Mouse (Mus musculus) frontal cortex, postnatal 10 days (tissue): Measurements from ENCODE around the gene D8Ertd738e.

Source experiments
- DNase-seq, 2 experiments: peaks; one replicate each; pipeline ENCODE4 v3.0.0; 2022; ENCODE audit warnings: low spot score in 2 of 2, mixed read lengths in 1 of 2

Gene D8Ertd738e

DNA sequence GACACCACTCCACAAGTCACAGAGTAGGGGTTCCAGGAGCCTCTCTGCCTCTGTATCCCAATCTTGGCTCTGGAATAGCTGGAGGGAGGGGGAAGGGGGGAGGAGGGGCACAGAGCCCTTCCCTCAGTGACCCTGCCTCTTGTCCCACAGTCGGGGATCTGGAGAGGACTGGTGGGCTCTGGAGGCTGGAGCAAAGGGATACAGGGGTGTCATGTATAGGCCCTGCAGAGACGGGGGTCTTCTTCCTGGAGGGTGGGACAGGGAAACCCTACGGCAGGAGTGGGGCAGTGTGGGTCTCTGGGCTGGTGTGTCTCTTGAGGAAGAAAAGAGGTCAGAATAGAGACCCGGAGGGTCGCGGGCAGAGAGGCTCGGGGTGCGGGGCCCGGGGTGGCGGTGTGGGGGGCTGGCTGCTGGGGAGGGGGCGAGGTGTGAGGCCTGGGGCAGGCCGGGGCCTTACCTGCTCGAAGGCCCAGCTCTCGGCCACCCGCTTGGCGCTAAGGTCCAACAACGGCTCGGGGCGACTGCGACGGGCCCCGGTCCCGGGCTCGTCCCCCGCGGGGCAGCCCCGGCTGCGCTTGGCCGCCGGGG lies 13.0 kb downstream of the D8Ertd738e start:
- peak in 1 of 2 experiments; percentile 25 for DNase-seq

DNA sequence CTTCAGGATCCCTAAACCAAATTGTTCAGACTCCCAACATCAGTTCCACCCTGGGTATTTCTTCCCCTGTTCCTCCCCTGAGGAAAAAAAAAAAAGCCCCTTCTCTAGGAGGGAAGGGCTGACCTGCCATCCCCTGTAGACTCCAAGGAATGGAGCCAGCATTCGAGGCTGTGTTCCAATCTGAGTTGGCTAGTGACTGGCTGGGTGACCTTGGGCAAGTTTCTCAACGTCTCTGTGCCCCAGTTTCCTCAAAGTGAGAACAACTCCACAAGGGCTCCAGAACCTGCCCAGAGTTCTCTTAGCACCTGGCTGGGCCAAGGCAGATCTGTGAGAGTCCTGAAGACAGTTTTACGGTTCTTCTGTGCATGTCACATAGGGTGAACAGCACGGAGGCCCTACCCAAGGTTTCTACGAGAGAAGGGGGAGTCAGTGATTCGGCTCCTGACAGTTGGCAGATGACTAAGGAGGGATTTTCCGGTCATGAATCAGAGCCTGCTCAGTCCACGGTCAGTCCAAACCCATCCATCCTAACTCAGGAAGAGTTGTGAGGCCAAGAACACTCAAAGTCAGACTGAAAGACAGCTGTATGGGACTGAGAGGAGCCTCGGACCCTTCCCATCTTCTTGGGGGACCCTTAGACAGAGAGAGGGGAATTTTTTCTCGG lies 13.6 kb downstream of the D8Ertd738e start:
- DNase-seq: no peak

DNA sequence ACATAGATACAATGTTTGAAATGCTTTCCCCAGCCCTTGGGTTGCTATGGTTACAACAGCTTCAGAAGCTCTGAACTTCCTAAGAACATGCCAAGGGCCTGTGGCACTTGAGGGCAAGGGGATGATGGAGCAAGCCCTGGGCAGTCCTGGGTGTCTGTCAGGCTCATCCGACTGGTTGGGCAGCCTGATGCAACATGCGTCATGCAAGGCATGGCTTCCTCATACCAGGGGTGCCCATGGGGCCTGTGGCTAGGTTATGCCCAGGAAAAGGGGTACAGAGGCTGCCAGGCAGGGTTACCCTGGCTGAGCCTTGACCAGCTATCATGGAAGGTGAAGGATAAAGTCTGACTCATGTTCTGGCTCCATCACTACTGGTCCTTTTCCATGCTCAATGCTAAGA lies 16.5 kb downstream of the D8Ertd738e start:
- no peak for DNase-seq

DNA sequence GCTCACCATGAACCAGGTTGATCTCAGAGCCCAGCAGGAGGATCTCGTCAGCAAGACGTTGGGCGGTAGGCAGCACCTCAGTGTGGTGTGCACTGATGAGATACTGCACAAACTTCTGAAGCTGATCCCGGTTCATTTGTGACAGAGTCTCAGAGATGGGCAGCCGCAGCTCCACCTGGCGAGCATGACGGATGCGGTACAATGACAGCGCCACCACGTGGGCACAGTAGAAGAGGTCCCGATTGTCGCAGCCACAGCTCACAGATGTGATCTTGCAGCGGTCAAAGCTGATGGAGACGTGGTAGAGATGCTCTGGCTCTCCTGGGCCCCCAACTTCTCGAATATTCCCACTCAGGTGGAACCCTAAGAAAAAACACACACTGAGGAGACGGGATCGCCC lies 18.8 kb downstream of the D8Ertd738e start:
- DNase-seq: no peak

DNA sequence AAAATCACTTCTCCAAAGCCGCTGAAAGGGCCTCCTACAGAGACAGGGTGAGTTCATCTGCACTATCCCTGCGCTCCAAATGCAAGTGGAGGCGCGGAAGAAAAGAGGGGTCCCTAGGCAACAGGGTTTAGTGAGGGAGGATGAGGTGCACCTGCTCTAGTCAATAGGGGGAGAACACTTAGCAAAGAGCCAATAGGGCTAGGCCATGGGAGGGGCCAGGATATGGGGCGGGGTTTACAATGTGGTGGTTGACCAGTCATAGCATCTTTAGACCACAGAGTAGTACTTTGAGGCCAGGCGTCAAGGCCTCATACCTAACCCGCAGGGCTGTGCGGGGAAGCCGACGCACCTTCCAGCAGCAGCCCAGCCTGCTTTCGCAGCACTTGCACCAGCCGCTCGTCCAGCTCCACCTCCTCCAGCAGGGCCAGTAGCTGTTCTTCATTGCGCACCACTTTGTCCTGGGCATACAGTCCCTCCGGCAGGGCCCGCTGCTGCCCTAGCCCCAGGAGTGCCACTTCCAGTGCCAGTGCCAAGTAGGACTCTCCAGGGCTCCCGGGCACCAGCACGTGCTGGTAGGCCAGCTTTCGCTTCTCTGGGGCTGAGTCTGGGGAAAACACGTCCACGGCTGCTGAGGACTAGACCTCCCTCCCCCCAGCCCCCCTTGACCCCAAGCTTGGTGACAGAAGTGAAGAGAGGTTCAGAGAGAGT lies 26.0 kb downstream of the D8Ertd738e start:
- no peak for DNase-seq

DNA sequence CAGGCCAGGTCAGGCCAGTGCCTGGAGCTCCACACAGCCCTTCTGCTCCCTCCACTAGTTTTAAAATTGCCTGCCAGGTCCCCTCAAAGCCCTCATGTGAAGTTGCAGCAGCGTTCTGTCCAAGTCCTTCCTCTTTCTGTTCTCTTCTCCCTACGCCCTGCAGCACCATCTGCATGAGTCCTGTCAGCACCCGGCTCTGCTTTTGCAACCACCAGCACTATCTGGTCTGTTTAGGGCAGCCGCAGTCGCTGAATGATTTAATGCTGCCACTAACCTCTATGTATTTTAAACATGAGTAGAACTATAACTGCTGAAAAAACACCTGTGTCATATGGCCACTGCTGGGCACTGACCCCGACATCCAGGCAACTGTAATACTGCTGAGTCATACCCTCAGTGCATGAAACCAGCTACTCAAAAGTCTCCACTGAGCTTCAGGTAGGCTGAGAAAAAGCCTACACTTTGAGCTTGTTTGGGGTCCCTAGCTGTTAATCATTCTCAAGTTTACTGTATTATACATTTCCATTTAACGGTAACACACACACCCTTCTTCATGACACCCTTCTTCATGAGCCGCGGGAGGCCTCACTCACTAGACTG lies 26.9 kb downstream of the D8Ertd738e start:
- no peak for DNase-seq

DNA sequence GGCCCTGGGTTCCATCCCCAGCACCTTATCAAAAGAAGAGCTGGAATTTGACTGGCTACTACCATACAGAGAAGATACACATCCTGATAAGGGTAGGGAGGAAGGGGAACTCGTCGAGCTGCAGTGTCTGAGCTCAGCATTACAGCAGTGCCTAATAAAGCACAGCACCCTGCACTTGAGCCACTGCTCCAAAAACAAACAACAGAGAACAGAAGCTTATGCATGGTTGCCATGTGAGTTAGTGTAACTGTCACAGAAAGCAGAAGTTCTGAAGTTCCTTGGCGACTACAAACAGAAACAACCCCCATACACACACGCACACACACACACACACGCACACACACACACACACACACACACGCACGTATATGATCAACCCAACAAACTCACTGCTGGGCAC lies 29.4 kb downstream of the D8Ertd738e start:
- no peak for DNase-seq

DNA sequence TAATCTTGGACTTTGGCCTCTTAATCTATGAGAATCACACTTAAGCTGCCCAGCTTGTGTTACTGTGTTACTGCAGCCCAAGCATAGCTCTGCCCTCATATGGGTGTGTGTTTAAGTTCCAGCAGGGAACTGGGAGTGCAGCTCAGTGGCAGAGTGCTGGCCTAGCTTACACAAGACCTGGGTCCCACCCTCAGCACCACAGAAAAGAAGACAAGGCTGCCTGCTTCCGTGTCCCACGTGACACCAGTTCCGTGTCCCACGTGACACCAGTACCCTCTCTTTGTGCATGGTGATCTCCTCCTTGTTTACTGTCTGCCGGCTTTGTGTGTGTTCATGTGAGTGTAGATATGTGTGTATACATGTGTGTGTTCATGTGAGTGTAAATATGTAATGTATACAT lies 31.4 kb downstream of the D8Ertd738e start:
- no peak for DNase-seq

DNA sequence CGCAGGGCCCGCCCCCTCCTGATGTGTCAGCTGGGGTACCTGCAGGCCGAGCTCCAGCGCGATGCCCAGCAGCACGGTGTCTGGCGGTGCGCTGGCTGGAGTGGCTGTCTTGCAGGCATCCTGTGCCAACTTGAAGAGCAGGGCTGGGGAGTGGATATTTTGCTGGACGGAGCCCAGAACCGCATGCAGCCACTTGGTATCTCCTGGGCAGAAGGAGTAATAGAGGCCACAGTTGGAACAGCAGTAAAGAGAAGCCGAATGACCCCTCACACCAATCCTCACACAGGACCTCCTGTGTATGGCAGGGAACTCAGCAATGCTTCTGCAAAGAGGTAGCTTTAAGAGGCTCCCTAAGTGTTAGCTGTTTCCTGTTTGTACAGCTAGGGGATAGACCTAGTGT lies 32.3 kb downstream of the D8Ertd738e start:
- no peak for DNase-seq

DNA sequence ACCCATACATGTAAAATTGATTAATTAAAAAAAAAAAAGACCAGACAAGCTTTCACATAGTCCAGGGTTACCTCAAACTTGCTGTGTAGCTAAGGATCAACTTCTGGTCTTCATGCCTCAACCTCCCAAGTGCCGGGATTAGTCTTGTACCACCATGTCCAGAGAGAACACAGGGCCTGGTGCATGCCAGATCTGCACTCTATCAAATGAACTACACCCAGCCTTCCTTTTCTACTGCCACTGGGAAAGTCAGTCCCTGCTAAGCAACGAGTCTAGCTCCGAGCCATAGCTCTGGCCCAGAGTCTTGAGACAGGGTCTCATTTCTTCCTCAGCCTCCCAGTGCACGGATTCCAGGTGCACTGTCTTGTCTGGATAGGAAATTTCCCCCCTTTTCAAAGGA lies 36.2 kb downstream of the D8Ertd738e start:
- no peak for DNase-seq

DNA sequence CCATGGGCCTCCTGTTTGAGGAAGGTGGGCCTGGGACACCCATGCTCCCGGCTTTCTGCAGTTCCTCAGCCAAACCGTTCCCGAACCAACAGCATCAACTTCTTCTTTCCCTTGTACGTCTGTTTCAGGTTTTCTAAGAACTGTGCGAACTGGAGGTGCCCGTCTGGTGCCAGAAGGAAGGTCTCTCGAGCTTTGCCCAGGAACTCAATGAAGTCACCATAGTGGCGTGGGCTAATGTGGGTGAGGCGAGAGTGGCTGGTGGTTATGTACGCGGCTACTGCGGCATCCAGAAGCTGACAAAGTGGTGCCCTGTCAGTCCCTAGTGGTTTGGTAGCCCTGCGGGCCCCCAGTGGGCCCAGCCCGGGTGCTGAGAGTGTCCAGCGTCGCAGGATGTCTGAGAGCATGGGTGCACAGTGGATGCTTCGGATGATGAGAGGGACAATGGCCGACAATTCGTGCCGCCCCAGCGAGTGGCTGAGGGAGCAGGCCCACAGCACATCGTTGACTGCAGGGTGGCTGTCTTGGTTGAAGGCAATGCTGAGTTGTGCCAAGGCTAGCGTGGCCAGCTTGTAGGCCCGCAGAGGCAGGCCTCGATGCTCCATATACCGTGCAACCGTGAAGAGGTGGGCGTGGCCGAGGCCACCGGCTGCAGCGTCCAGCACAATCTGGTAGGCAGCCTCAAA lies 37.5 kb downstream of the D8Ertd738e start:
- DNase-seq: no peak

DNA sequence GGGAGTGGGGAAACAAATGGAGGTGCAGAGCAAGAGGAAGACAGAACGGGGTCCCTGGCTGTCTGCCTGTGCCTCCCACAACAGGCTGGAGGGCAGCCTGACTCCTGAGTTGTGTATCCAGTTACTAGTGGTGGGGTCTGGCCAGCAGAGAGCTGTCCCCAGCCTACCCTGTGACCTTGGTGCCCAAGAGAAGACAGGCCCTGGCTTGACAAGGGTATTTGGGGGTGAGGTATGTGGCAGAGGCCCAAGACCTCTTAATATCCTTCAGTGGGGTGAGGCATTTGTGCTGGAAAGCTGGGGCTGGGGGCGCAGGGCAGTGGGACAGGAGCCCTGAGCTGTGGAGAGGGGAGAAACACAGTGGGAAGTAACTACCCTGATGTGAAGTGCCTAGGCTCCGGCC lies 38.3 kb downstream of the D8Ertd738e start:
- no peak for DNase-seq

DNA sequence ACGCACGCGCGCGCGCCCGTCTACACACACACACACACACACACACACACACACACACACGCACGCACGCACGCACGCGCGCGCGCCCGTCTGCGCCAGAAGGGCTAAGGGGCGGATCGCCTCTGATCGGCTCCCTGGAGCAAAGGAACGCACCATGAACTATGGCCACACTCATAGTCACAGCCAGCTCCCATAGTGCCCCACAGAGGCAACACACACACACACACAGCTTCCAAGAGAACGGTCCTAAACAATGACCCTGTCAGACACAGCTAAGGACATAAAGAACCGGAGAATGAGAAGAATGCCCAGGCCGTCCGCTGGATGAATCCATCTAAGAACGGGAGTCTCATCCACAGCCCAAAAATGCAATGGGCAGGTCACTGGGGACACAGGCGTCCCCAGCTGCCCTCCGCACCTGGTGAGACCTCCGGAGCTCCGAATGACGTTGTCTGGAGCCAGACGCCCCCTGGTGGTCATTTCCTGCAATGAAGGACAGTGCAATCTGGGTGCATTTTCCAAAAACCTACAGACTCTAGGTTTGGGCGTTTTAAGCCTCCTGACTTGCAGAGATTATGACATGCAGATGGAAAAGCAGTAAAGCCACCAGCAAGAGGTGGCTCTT lies 39.2 kb downstream of the D8Ertd738e start:
- DNase-seq: peak in 1 of 2 experiments; percentile 78

DNA sequence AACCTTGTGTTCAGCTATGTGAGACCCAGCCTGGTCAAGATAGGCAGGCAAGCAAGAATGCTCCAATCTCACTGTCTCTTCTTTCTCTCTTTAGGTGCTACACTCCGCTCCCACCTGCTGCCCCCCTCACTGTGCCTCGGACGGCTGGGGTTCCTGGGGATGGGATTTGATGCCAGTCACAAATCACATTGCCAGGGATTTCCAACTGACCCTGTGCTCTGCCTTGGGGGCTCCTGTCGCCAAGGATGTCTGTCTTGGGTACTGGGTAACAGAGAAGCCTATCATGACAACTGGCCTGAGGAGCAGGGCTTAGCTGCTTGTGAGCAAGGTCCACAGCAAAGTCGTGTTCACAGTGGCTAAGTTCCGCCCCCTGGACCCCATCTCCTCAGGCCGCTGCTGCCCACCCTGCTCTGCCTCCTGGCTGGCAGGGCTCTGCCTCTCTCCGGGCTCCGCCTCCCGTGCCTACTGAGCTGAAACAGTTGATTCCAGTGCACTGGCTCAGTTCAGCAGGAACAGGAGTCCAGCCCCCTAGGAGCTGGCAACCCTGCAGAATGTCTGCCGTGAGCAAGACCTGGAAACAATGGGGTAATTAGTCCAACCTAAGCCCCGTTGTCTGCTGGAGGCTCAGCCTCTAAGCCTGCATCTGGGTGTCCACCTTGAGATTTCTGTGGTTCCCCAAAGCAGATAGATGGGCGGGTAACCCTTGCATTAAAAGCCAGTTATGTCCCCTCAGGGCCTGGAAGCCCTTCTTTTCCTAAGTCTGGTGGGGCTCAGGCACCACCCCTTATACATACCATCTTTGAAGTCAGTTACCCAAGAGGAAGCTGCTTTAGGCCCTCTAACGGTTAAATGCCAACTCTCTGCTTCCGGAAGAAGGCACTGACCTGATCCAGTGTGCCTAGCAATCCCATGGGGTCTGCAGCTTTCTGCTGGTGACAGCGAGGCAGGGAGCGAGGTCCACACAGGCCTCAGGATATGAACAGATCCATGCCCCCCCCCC lies 40.8 kb downstream of the D8Ertd738e start:
- no peak for DNase-seq

DNA sequence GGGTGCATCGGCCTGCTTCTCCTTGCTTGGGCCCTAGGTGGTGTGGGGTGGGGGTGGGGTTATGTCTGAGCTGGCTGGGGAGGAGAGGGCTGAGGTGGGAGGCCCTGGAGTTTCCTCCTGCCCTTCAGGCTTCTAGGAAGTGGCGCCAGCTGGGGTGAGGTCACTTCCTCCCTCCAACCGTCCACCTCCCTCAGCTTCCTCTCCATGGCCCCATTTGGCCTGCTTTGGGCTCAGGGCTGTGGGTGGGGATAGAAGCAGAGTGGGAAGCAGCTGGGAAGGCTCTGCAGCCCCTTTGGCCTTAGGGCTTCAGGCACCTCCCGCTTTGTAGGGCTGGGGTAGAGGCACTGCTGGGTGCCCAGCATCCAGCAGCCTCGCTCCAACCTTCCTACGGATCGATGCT lies 41.7 kb downstream of the D8Ertd738e start:
- DNase-seq: no peak

DNA sequence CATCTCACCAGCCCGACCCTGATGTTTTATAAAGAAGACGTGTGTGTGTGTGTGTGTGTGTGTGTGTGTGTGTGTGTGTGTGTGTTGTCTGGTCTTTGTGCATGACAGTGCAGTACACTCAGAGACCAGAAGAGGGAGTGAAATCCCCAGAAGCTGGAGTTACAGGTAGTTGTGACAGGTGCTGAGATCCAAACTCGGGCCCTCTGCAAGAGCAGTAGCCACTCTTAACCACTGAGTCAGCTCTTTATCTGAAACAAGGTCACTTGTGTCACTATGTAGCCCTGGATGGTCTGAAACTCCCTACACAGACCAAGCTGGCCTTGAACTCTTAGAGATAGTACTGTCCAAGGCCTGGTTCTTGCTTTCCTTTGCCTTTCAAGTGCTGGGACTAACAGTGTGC lies 42.9 kb downstream of the D8Ertd738e start:
- DNase-seq: no peak

DNA sequence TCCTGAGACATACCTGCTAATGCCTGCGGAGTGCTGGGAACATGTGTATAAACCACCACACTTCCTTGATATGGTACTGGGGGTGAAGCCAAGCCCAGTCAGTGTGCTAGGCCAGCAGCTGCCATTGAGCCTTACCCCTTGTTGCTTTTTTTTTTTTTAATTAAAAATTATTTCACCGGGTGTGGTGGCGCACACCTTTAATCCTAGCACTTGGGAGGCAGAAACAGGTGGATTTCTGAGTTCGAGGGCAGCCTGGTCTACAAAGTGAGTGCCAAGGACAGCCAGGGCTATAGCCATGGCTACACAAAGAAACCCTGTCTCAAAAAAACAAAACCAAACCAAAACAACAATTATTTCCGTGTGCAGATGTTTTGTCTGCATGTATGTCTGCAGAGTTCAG lies 44.4 kb downstream of the D8Ertd738e start:
- no peak for DNase-seq

DNA sequence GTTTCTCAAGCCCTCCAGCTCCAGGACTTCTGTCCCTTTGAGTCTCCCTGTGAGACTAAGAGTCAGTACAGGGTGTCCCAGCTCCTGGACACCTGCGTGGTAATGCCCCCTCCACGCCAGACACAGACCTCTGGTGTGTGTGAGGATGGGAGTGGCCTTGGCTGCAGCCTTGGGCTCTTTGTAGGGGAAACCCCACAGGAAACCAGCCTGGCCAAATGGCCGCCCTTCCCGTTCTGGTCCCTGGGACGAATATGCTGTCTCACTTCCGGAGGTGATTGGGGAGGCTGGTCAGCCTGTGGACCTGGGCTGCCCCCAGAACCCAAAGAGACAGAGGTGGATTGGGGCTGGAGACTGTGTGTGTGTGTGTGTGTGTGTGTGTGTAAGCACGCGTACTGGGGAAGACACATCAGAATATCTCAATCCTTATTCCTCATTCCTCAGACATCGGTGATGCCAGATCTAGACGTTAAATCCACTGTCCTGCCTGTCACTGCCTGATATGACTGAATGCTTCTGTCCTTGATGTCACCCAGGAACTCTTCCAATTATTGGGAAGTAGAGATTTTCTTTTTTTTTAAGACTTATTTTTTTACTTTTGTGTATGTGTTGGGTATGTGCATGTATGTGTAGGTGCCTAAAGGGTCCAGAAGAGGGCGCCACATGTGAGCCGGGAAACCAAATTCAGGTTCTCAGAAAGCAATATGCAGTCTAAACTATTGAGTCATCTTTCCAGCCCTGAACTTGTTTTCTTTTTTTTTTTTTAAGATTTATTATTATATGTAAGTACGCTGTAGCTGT lies 45.3 kb downstream of the D8Ertd738e start:
- no peak for DNase-seq
